Mouse (Mus musculus): ENCODE results near the gene Hdac5. TPM values are rescaled to one million over a fixed set of nuclear protein-coding genes. Genes with fewer than 3 reads are reported as not detected.

Hdac5 gene
- polyA plus RNA-seq, 1 experiment, result 96.3 TPM

GRCm38 (mm10) chr11:102189461-102190436 lies 40.2 kb downstream of the Hdac5 start, which contains the start of gene G6pc3:
Gene G6pc3 (plus strand): TSS chr11:102189620.
- TF ChIP-seq CTCF (IDR thresholded peaks at IDR 0.05; ENCODE audit: low read depth, low read length) (no peak), POLR2A (IDR thresholded peaks at IDR 0.05; ENCODE audit: borderline replicate concordance, low read depth, low read length) (peak; percentile 65; the same call in 1 of the 2 replicates)
- Histone ChIP-seq H3K27ac (ENCODE audit: insufficient read depth, low read depth, low read length) (peak within 1 kb of the TSS; percentile 78), H3K4me3 (ENCODE audit: insufficient read depth, low read length) (peak within 1 kb of the TSS; percentile 90), H3K4me1 (ENCODE audit: control insufficient read depth, insufficient read depth, low read length) (peaks cover 26% of the 10 kb centered on the region)

- peak overlapping the region; percentile 47 for H3K4me3 ChIP-seq (ENCODE audit: insufficient read depth, low read length)
- peaks cover 26% of the 10 kb centered on the region for H3K4me1 ChIP-seq (ENCODE audit: control insufficient read depth, insufficient read depth, low read length)
- H3K27ac ChIP-seq (ENCODE audit: insufficient read depth, low read depth, low read length), result peak overlapping the region; percentile 61
- TF ChIP-seq CTCF (IDR thresholded peaks at IDR 0.05; ENCODE audit: low read depth, low read length) (no peak), POLR2A (IDR thresholded peaks at IDR 0.05; ENCODE audit: borderline replicate concordance, low read depth, low read length) (no peak)
Observed at GRCm38 (mm10) chr11:102188980-102189379, 41.0 kb downstream of the Hdac5 start.

GRCm38 (mm10) chr11:102186235-102186634 lies 43.7 kb downstream of the Hdac5 start:
- Histone ChIP-seq H3K4me1 (ENCODE audit: control insufficient read depth, insufficient read depth, low read length) (peaks cover 30% of the 10 kb centered on the region), H3K27ac (ENCODE audit: insufficient read depth, low read depth, low read length) (no peak overlapping the region), H3K4me3 (ENCODE audit: insufficient read depth, low read length) (no peak overlapping the region)
- TF ChIP-seq POLR2A (IDR thresholded peaks at IDR 0.05; ENCODE audit: borderline replicate concordance, low read depth, low read length) (no peak), CTCF (IDR thresholded peaks at IDR 0.05; ENCODE audit: low read depth, low read length) (no peak)

GRCm38 (mm10) chr11:102185677-102186076 lies 44.3 kb downstream of the Hdac5 start:
- H3K4me1 ChIP-seq (ENCODE audit: control insufficient read depth, insufficient read depth, low read length), result peaks cover 24% of the 10 kb centered on the region
- peak overlapping the region; percentile 88 for H3K27ac ChIP-seq (ENCODE audit: insufficient read depth, low read depth, low read length)
- H3K4me3 ChIP-seq (ENCODE audit: insufficient read depth, low read length), result no peak overlapping the region
- no peak for TF ChIP-seq CTCF (IDR thresholded peaks at IDR 0.05; ENCODE audit: low read depth, low read length)
- TF ChIP-seq POLR2A (IDR thresholded peaks at IDR 0.05; ENCODE audit: borderline replicate concordance, low read depth, low read length), result no peak

GRCm38 (mm10) chr11:102184646-102185495 lies 45.1 kb downstream of the Hdac5 start, which contains the start of gene Lsm12:
Gene Lsm12 (minus strand): TSS chr11:102185296.
- TF ChIP-seq CTCF (IDR thresholded peaks at IDR 0.05; ENCODE audit: low read depth, low read length), result no peak
- no peak; the same call in 1 of the 2 replicates for TF ChIP-seq POLR2A (IDR thresholded peaks at IDR 0.05; ENCODE audit: borderline replicate concordance, low read depth, low read length)
- Histone ChIP-seq H3K4me3 (ENCODE audit: insufficient read depth, low read length) (peak within 1 kb of the TSS; percentile 79), H3K27ac (ENCODE audit: insufficient read depth, low read depth, low read length) (peak within 1 kb of the TSS; percentile 88)

DNA sequence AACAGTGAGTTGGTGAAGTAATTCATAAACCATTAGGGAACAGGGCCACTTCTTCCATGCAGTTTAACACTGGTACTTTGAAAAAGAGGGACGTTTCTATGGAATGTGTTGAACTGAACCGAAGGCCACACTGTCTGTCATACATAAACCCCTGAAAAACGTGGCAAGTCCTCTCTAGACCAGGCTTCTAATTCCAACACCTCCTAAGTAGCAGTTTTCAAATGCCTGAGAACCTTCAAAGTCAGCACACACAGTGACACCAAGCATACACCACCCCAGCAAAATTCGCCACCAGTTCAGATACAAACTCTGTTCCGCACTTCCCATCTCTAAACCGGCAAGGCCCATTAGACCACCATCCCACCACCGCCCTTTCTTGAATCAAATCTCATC lies 45.7 kb downstream of the Hdac5 start:
- H3K4me1 ChIP-seq (ENCODE audit: control insufficient read depth, insufficient read depth, low read length), result peaks cover 21% of the 10 kb centered on the region
- TF ChIP-seq POLR2A (IDR thresholded peaks at IDR 0.05; ENCODE audit: borderline replicate concordance, low read depth, low read length) (no peak), CTCF (IDR thresholded peaks at IDR 0.05; ENCODE audit: low read depth, low read length) (no peak)
- H3K4me3 ChIP-seq (ENCODE audit: insufficient read depth, low read length), result peak overlapping the region; percentile 79
- H3K27ac ChIP-seq (ENCODE audit: insufficient read depth, low read depth, low read length), result peak overlapping the region; percentile 44

More at GRCm38 (mm10) chr11:102184646-102185495, 45.1 kb downstream of the Hdac5 start, which contains the start of gene Lsm12:
- H3K4me1 ChIP-seq (ENCODE audit: control insufficient read depth, insufficient read depth, low read length), result peaks cover 21% of the 10 kb centered on the region

- Histone ChIP-seq H3K27ac (ENCODE audit: insufficient read depth, low read depth, low read length) (no peak overlapping the region), H3K4me3 (ENCODE audit: insufficient read depth, low read length) (no peak overlapping the region), H3K4me1 (ENCODE audit: control insufficient read depth, insufficient read depth, low read length) (peaks cover 11% of the 10 kb centered on the region)
- no peak for TF ChIP-seq POLR2A (IDR thresholded peaks at IDR 0.05; ENCODE audit: borderline replicate concordance, low read depth, low read length)
- no peak for TF ChIP-seq CTCF (IDR thresholded peaks at IDR 0.05; ENCODE audit: low read depth, low read length)
Observed at GRCm38 (mm10) chr11:102179836-102180235, 50.1 kb downstream of the Hdac5 start.

GRCm38 (mm10) chr11:102168689-102169088 lies 61.3 kb downstream of the Hdac5 start:
- H3K4me3 ChIP-seq (ENCODE audit: insufficient read depth, low read length), result no peak overlapping the region
- H3K27ac ChIP-seq (ENCODE audit: insufficient read depth, low read depth, low read length), result no peak overlapping the region
- H3K4me1 ChIP-seq (ENCODE audit: control insufficient read depth, insufficient read depth, low read length), result peaks cover 14% of the 10 kb centered on the region
- TF ChIP-seq CTCF (IDR thresholded peaks at IDR 0.05; ENCODE audit: low read depth, low read length) (no peak), POLR2A (IDR thresholded peaks at IDR 0.05; ENCODE audit: borderline replicate concordance, low read depth, low read length) (no peak)

GRCm38 (mm10) chr11:102167539-102167938 lies 62.4 kb downstream of the Hdac5 start:
- Histone ChIP-seq H3K27ac (ENCODE audit: insufficient read depth, low read depth, low read length) (no peak overlapping the region), H3K4me1 (ENCODE audit: control insufficient read depth, insufficient read depth, low read length) (peaks cover 14% of the 10 kb centered on the region), H3K4me3 (ENCODE audit: insufficient read depth, low read length) (no peak overlapping the region)
- TF ChIP-seq POLR2A (IDR thresholded peaks at IDR 0.05; ENCODE audit: borderline replicate concordance, low read depth, low read length) (no peak), CTCF (IDR thresholded peaks at IDR 0.05; ENCODE audit: low read depth, low read length) (no peak)
